Mouse (Mus musculus) intestine, embryonic 14.5 days (tissue): ENCODE data around the gene Mrpl45. TPM values are rescaled to one million over a fixed set of nuclear protein-coding genes. Genes with fewer than 3 reads are reported as not detected.

Source experiments
- ATAC-seq: fragments of 200-750 bp; cut with Nextera tagmentation; replicated peaks from 2 replicates; pipeline ENCODE4 v1.8.0; 2017; ENCODE audit warnings: low read depth, moderate number of reproducible peaks, moderate TSS enrichment, moderate library complexity; ENCODE audit not compliant: low FRiP score, low TSS enrichment
- DNase-seq: peaks from one replicate; pipeline ENCODE4 v3.0.0-alpha.2; 2018; ENCODE audit warnings: low spot score
- H3K27ac ChIP-seq: fragments of 300-500 bp; sonication (generic); 2 replicates; pipeline ENCODE4 v1.5.1; 2014; ENCODE audit warnings: low read depth, mild to moderate bottlenecking, control low read depth
- H3K27me3 ChIP-seq: fragments of 300-500 bp; sonication (generic); replicated peaks from 2 replicates; pipeline ENCODE4 v1.6.1; 2014; ENCODE audit warnings: low read length, control low read depth; ENCODE audit not compliant: control insufficient read depth, insufficient read depth
- H3K36me3 ChIP-seq: fragments of 300-500 bp; sonication (generic); 2 replicates; pipeline ENCODE4 v1.6.1; 2014; ENCODE audit warnings: low read length, control low read depth; ENCODE audit not compliant: control insufficient read depth, insufficient read depth
- H3K4me1 ChIP-seq: fragments of 300-500 bp; sonication (generic); replicated peaks from 2 replicates; pipeline ENCODE4 v1.6.1; 2014; ENCODE audit warnings: low read length, control low read depth, mixed read lengths; ENCODE audit not compliant: control insufficient read depth, insufficient read depth
- H3K4me2 ChIP-seq: fragments of 300-500 bp; sonication (generic); 2 replicates; pipeline ENCODE4 v1.6.1; 2014; ENCODE audit warnings: low read length
- H3K4me3 ChIP-seq: fragments of 300-500 bp; sonication (generic); 2 replicates; pipeline ENCODE4 v1.5.1; 2014; ENCODE audit warnings: low read depth, low read length, control low read depth, mixed read lengths
- H3K9ac ChIP-seq: fragments of 300-500 bp; sonication (generic); 2 replicates; pipeline ENCODE4 v1.6.1; 2014; ENCODE audit warnings: mild to moderate bottlenecking, low read length
- H3K9me3 ChIP-seq: fragments of 300-500 bp; sonication (generic); 2 replicates; pipeline ENCODE4 v1.6.1; 2016; ENCODE audit warnings: low read length, control low read depth; ENCODE audit not compliant: control insufficient read depth
- WGBS: fragments of 180-500 bp; shearing (Covaris S2); extraction: QIAGEN DNeasy Blood & Tissue Kit; methylation state at CpG from one replicate; pipeline ENCODE4 v1.1.7; 2014; 5-methylcytosine and 5-hydroxymethylcytosine counted together
- polyA plus RNA-seq: library from polyadenylated mRNA; unstranded; fragments of >200 nt; fragmentation: Nextera tagmentation; extraction: Ambion mirVana; gene quantifications from 2 replicates; pipeline ENCODE4 v1.2.1, GENCODE M21; 2014

Gene Mrpl45
- polyA plus RNA-seq, 1 experiment from 2014 or later: 52.1 TPM

DNA sequence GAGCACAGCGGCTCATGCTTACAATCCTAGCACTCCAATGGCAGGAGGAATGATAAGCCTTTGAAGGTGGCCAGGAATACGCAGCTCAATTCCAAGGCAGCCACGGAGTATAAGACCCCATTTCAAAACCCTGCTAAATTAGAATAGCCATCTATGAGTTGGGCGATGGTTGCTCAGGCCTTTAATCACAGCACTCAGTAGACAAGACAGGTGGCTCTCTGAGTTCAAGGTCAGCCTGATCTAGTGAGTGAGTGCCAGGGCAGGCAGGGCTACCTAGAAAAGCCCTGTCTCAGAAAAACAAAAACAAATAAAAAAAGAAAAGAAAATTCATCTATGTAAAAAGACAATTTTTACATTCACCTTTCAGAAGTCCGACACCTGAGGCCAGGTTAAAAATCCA is 38.4 kb upstream of the Mrpl45 start:
- H3K36me3 ChIP-seq: no peaks in the 10 kb centered on the region

DNA sequence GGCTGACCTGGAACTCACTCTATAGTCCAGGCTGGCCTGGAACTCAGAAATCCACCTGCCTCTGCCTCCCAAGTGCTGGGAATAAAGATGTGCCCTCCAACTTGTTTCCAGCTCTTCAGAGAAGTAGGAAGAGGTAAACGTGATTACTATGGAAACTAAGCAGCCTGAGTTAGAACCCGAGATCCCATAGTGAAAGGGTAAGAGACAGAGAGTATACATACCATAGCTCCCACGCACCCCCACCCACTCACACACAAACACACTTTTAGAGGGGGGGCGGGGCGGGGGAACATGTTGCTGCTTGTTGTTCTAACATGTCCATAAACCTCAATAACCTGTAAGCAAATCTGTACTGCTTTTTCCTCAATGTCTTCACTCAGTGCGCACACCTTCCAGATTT is 37.1 kb upstream of the Mrpl45 start:
- DNase-seq: no peak
- H3K36me3 ChIP-seq: no peaks in the 10 kb centered on the region
- peaks cover 11% of the 10 kb centered on the region; the same call in 1 of the 2 replicates for H3K4me1 ChIP-seq
- peak overlapping the region; percentile 100 for H3K4me3 ChIP-seq
- no peaks in the 10 kb centered on the region for H3K27me3 ChIP-seq
- no peak overlapping the region for H3K27ac ChIP-seq
- ATAC-seq: no peak
- WGBS: 74% methylated on average over 6 of the region's 6 CpGs
- no peaks in the 10 kb centered on the region for H3K9me3 ChIP-seq
- H3K9ac ChIP-seq: peak overlapping the region; percentile 98
- H3K4me2 ChIP-seq: peak overlapping the region; percentile 61

More for the DNA sequence above, 38.4 kb upstream of the Mrpl45 start:
- 83% methylated on average over 5 of the region's 5 CpGs for WGBS
- no peaks in the 10 kb centered on the region for H3K9me3 ChIP-seq
- no peak overlapping the region for H3K4me2 ChIP-seq
- H3K4me3 ChIP-seq: no peak overlapping the region
- H3K27me3 ChIP-seq: no peaks in the 10 kb centered on the region
- no peak for DNase-seq
- no peak overlapping the region for H3K27ac ChIP-seq
- ATAC-seq: no peak
- H3K9ac ChIP-seq: no peak overlapping the region
- H3K4me1 ChIP-seq: peaks cover 11% of the 10 kb centered on the region; the same call in 1 of the 2 replicates

DNA sequence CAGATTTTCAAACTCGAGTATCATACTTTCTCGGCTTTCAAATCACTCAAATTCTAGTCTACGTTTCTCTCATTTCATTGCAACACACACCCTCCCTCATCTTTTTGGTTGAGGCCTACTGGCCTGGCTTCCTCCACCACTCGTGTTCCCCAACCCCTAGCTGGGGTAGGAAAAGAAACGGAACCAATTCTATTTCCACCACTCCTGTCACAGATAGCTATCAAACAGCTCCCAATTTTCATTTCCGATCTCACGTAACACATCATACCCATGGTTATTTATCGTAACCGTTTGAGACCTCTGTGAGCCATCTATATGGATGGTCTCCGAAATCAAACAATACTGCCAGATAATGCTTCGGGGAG is 36.5 kb upstream of the Mrpl45 start:
- no peaks in the 10 kb centered on the region for H3K9me3 ChIP-seq
- H3K9ac ChIP-seq: peak overlapping the region; percentile 98
- H3K27ac ChIP-seq: peak overlapping the region; percentile 93; the same call in 1 of the 2 replicates
- H3K27me3 ChIP-seq: no peaks in the 10 kb centered on the region
- H3K4me3 ChIP-seq: peak overlapping the region; percentile 100
- WGBS: 19% methylated on average over 11 of the region's 11 CpGs
- DNase-seq (no peak), ATAC-seq (no peak)
- peaks cover 11% of the 10 kb centered on the region; the same call in 1 of the 2 replicates for H3K4me1 ChIP-seq
- peak overlapping the region; percentile 61 for H3K4me2 ChIP-seq
- no peaks in the 10 kb centered on the region for H3K36me3 ChIP-seq

DNA sequence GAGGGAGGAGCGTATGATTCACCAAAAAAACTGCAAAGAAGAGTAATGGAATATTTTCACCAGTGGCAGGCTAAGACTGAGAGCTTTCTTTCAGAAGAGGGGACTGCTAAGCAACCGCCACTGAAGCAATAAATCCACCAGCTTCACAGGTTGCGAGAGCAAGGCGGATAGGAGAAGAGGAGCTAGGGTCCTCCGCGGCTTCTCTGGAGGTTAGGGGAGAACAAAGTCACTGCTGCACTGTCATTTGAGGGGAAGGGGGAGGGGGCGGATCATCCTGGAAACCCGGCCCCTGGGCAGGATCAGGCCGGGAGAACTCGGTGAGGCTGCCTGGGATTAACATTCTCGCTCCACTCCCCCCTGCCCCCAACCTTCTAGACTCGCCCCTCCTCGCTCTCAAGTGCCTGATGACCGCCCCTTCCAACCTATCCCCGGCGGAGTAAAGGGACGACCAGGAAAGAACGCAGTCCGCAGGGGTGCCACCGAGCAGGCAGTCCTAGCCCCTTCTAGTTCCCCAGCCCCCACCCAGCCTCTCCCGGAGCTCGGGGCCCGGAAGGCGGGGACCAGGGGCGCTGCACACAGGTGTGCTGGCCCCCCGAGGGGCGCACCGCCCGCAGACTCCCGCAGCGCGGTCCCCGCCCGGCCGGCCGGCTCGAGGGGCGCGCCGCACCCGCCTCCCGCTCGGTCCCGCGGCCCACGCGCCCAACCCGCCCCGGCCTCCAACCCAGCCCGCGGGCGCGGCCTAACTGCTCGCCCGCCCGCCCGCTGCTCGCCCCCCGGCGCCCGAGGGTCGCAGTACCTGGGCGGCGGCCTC is 35.9 kb upstream of the Mrpl45 start:
- Histone ChIP-seq H3K4me3 (peak overlapping the region; percentile 100), H3K9me3 (no peaks in the 10 kb centered on the region), H3K27ac (peak overlapping the region; percentile 93), H3K36me3 (no peaks in the 10 kb centered on the region), H3K9ac (peak overlapping the region; percentile 98), H3K4me1 (peaks cover 11% of the 10 kb centered on the region; the same call in 1 of the 2 replicates), H3K4me2 (peak overlapping the region; percentile 61), H3K27me3 (no peaks in the 10 kb centered on the region)
- DNase-seq: peak; percentile 85
- peak; percentile 79 for ATAC-seq
- under 1% methylated on average over 52 of the region's 64 CpGs for WGBS

DNA sequence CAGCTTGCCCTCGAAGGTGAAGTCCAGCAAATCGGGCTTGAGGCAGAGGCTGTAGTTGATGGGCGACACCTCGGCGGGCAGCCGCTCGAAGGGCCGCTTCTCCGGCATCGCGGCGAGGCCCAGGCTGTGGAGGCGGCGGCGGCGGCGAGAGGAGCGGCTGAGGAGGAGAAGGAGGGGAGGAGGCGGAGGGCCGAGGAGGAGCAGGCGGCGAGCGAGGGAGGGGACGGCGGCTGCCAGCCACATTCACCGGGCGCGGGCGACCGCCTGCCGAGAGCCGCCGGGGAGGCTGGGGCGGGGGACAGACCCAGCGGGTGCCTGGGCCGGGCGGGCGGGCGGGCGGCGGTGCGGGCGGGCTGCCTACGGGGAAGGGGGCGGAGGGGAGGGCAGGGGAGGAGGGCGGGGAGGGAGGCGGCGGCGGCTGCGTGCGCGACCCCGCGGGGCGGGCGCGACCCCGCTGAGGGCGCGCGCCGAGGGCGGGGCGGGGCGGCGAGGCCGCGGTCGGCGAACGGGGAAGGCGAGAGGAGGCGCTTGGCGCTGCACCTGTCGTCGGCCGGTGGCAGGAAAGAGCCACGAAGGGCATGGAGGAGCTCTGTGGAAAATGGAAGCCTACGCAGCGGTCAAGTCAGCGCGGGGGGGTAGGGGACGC is 35.2 kb upstream of the Mrpl45 start, which contains the start of gene Npepps:
TSS of gene Npepps (minus strand) at position 423 of the 646 bp plus-strand sequence.
- Histone ChIP-seq H3K9ac (peak within 1 kb of the TSS; percentile 98), H3K9me3 (no peaks in the 10 kb centered on the region), H3K4me3 (peak within 1 kb of the TSS; percentile 100), H3K4me1 (peaks cover 11% of the 10 kb centered on the region; the same call in 1 of the 2 replicates), H3K36me3 (no peaks in the 10 kb centered on the region), H3K27ac (peak within 1 kb of the TSS; percentile 93), H3K4me2 (peak within 1 kb of the TSS; percentile 61), H3K27me3 (no peaks in the 10 kb centered on the region)
- DNase-seq (peak; percentile 89), ATAC-seq (peak; percentile 76)
- WGBS: under 1% methylated on average over 49 of the region's 83 CpGs

DNA sequence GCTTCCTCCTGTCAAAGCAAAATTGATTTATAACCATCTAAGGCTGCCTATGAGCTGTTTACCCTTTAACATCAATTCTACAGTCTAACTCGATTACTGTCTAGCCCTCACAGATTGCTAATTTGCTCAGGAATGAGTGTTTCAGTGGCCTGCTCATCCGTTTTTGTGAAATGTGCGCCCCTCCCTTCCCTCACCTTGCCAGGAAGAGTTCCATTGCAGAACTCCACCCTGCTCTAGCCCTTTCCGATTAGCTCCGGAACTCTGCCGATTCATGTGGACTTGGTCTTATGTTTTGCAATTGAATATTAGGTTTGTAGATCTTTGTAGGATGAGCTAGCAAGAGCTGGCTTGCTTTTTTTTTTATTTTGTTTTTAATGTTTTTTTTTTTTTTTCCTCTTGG is 33.3 kb upstream of the Mrpl45 start:
- Histone ChIP-seq H3K4me3 (no peak overlapping the region), H3K9me3 (no peaks in the 10 kb centered on the region), H3K27me3 (no peaks in the 10 kb centered on the region), H3K36me3 (no peaks in the 10 kb centered on the region), H3K4me2 (no peak overlapping the region), H3K27ac (no peak overlapping the region), H3K4me1 (peaks cover 11% of the 10 kb centered on the region; the same call in 1 of the 2 replicates), H3K9ac (no peak overlapping the region)
- ATAC-seq (no peak), DNase-seq (no peak)
- WGBS: 77% methylated on average over 6 of the region's 6 CpGs

DNA sequence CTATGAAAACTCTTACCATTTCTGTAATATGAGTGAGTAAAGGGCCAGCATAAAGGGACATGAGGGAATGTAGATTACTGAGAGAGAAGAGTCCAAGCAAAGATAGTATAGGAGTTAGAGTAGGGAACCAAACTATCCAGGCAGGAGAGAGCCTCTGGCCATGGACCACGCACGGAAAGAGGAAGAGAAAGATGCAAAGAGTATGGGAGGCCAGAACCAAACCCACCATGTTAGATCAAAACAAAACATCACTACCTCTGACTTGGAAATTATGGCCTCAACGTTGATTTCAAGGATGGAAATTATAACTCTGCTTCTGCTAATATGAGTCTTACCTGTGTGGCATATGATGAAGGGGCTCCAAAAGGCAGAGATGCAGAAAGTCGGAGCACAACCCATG is 30.7 kb upstream of the Mrpl45 start:
- ATAC-seq: no peak
- no peaks in the 10 kb centered on the region for H3K4me1 ChIP-seq
- DNase-seq: no peak
- H3K27ac ChIP-seq: no peak overlapping the region
- no peak overlapping the region for H3K4me2 ChIP-seq
- H3K36me3 ChIP-seq: no peaks in the 10 kb centered on the region
- WGBS: 80% methylated on average over 4 of the region's 4 CpGs
- H3K9ac ChIP-seq: no peak overlapping the region
- no peaks in the 10 kb centered on the region for H3K9me3 ChIP-seq
- no peak overlapping the region for H3K4me3 ChIP-seq
- H3K27me3 ChIP-seq: no peaks in the 10 kb centered on the region

DNA sequence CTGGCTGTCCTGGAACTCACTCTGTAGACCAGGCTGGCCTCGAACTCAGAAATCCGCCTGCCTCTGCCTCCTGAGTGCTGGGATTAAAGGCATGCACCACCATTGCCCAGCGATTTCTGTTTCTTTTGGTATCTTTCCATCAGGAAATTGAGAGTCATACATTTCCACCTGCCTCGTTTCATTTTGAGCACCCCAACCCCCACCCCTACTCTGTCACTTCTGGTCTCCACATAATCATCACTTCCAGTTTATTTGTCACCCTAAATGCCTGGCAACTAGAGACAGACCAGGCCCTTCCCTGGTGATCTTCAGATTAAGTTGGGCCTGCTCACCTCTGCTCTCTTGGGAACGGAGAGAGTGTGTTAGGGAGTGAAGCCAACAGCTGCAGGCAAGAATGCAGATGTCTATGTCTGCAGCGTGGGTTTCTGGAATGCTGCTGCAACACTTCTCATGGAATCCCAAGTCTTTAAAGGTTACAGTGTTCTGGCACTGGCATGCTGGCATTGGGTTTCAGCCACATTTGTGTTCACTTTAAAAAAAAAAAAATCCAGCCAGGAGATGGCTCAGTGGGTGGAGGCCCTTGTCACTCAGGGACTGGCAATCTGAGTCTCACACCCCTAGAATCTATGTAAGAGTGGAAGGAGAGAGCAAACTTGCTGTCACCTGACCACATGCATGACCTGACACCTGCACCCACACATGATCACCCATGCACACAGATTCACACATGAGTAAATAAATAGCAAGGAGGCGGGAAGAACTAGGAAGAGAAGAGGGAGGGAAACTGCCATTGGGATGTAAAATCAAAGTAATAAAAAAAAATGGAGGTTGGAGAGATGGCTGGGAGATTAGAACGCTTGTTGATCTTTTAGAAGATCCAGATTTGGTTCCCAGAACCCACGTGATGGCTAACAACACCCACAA is 29.4 kb upstream of the Mrpl45 start:
- no peaks in the 10 kb centered on the region for H3K36me3 ChIP-seq
- 65% methylated on average over 8 of the region's 9 CpGs for WGBS

More for the DNA sequence above, 29.4 kb upstream of the Mrpl45 start:
- Histone ChIP-seq H3K9me3 (no peaks in the 10 kb centered on the region), H3K27me3 (no peaks in the 10 kb centered on the region), H3K4me2 (no peak overlapping the region), H3K4me1 (no peaks in the 10 kb centered on the region), H3K27ac (no peak overlapping the region), H3K4me3 (no peak overlapping the region), H3K9ac (no peak overlapping the region)
- DNase-seq: no peak
- no peak for ATAC-seq
